Mouse (Mus musculus) monocyte, adult 5-6 weeks (primary cell): ENCODE data around the gene Prg3. TPM values are rescaled to one million over a fixed set of nuclear protein-coding genes. Genes with fewer than 3 reads are reported as not detected.

Source experiments
- ATAC-seq: fragments of 153-309, 156-312 bp; replicated peaks from 2 replicates; pipeline ENCODE4 v1.8.0; 2017; ENCODE audit warnings: mild to moderate bottlenecking; ENCODE audit not compliant: low TSS enrichment, insufficient number of reproducible peaks, severe bottlenecking, poor library complexity, low FRiP score
- total RNA-seq: library from RNA; stranded (forward); fragments of 200-1000, 200-491, 200-594 nt; gene quantifications from 3 replicates; pipeline ENCODE4 v1.2.3, GENCODE M21; 2017

The Prg3 gene
- total RNA-seq, 1 experiment from 2014 or later: not detected

- no peak for ATAC-seq
Measured at GRCm38 (mm10) chr2:85030989-85031388, 43.0 kb downstream of the Prg3 start.

- no peak for ATAC-seq
Measured at GRCm38 (mm10) chr2:85033121-85033520, 45.1 kb downstream of the Prg3 start.

- ATAC-seq: no peak
Measured at GRCm38 (mm10) chr2:85034169-85034568, 46.2 kb downstream of the Prg3 start.

- no peak for ATAC-seq
Measured at GRCm38 (mm10) chr2:85036507-85037046, 48.6 kb downstream of the Prg3 start.

- ATAC-seq: peak; percentile 87
Measured at GRCm38 (mm10) chr2:85037047-85038026, 49.3 kb downstream of the Prg3 start, which contains the start of the genes Ssrp1 and P2rx3. TSS of gene Ssrp1 (plus strand) at chr2:85037234. TSS of gene P2rx3 (minus strand) at chr2:85037462.

- no peak for ATAC-seq
Measured at GRCm38 (mm10) chr2:85038336-85038735, 50.3 kb downstream of the Prg3 start.

Other genes with a start within 250 kb of the Prg3 start
- gene Gm19426, start 244.6 kb upstream of the Prg3 start, total RNA-seq: not detected in 3 replicates
- not detected in 3 replicates for gene Serping1, start 212.8 kb upstream of the Prg3 start, total RNA-seq
- gene Ube2l6, start 189.4 kb upstream of the Prg3 start, total RNA-seq: 19.2 to 64.4 TPM (median 43.8 TPM) in 3 replicates
- gene Smtnl1, start 165.6 kb upstream of the Prg3 start, total RNA-seq: not detected in 3 replicates
- gene Timm10, start 161.2 kb upstream of the Prg3 start, total RNA-seq: 11.3 to 21.0 TPM (median 16.2 TPM) in 3 replicates
- gene Slc43a1, start 149.4 kb upstream of the Prg3 start, total RNA-seq: 0.29 to 0.32 TPM in 2 of 3 replicates, not detected in the other
- not detected in 3 replicates for gene Rtn4rl2, start 101.5 kb upstream of the Prg3 start, total RNA-seq
- 4.1 to 5.3 TPM (median 4.8 TPM) in 3 replicates for gene Slc43a3, start 51.6 kb upstream of the Prg3 start, total RNA-seq
- 1.2 to 3.6 TPM in 2 of 3 replicates, not detected in the other for gene Prg2, start 7.8 kb upstream of the Prg3 start, total RNA-seq
- 113 to 215 TPM (median 119 TPM) in 3 replicates for gene Ssrp1, start 49.0 kb downstream of the Prg3 start, total RNA-seq
- gene P2rx3, start 49.2 kb downstream of the Prg3 start, total RNA-seq: 0.29 TPM in 1 of 3 replicates, not detected in the others
- 7.1 to 18.7 TPM (median 10.0 TPM) in 3 replicates for gene Tnks1bp1, start 59.8 kb downstream of the Prg3 start, total RNA-seq
- not detected in 3 replicates for gene Aplnr, start 148.0 kb downstream of the Prg3 start, total RNA-seq
- gene Lrrc55, start 209.0 kb downstream of the Prg3 start, total RNA-seq: 0.10 TPM in 1 of 3 replicates, not detected in the others